Mouse (Mus musculus) limb, embryonic 14.5 days (tissue): Measurements from ENCODE around the gene Prr5. TPM values are rescaled to one million over a fixed set of nuclear protein-coding genes. Genes with fewer than 3 reads are reported as not detected.

Experiments used
- ATAC-seq: fragments of 200-750 bp; cut with Nextera tagmentation; 2 replicates; pipeline ENCODE4 v1.8.0; 2017; ENCODE audit warnings: low read depth, moderate number of reproducible peaks, moderate TSS enrichment; ENCODE audit not compliant: low FRiP score
- DNase-seq: peaks from one replicate; pipeline ENCODE4 v3.0.0-alpha.2; 2015; ENCODE audit warnings: low spot score
- H3K27ac ChIP-seq: fragments of 300-500 bp; sonication (generic); replicated peaks from 2 replicates; pipeline ENCODE4 v1.5.1; 2014; ENCODE audit warnings: low read depth, mild to moderate bottlenecking, low read length, moderate library complexity, mixed read lengths
- H3K27me3 ChIP-seq: fragments of 300-500 bp; sonication (generic); 2 replicates; pipeline ENCODE4 v1.6.1; 2014; ENCODE audit warnings: low read length, mixed read lengths; ENCODE audit not compliant: control insufficient read depth, insufficient read depth
- H3K36me3 ChIP-seq: fragments of 300-500 bp; sonication (generic); 2 replicates; pipeline ENCODE4 v1.6.1; 2014; ENCODE audit warnings: mild to moderate bottlenecking, low read length, moderate library complexity, mixed read lengths; ENCODE audit not compliant: control insufficient read depth, insufficient read depth
- H3K4me1 ChIP-seq: fragments of 300-500 bp; sonication (generic); 2 replicates; pipeline ENCODE4 v1.6.1; 2014; ENCODE audit warnings: antibody characterized with exemption, low read length, mixed read lengths; ENCODE audit not compliant: control insufficient read depth, insufficient read depth
- H3K4me2 ChIP-seq: fragments of 300-500 bp; sonication (generic); replicated peaks from 2 replicates; pipeline ENCODE4 v1.6.1; 2014; ENCODE audit warnings: low read depth, mild to moderate bottlenecking, low read length, moderate library complexity; ENCODE audit not compliant: severe bottlenecking
- H3K4me3 ChIP-seq: fragments of 300-500 bp; sonication (generic); replicated peaks from 2 replicates; pipeline ENCODE4 v1.5.1; 2014; ENCODE audit warnings: low read length
- H3K9ac ChIP-seq: fragments of 300-500 bp; sonication (generic); 2 replicates; pipeline ENCODE4 v1.6.1; 2014; ENCODE audit warnings: mild to moderate bottlenecking, low read depth, low read length, moderate library complexity; ENCODE audit not compliant: severe bottlenecking
- H3K9me3 ChIP-seq: fragments of 300-500 bp; sonication (generic); 2 replicates; pipeline ENCODE4 v1.6.1; 2016; ENCODE audit warnings: low read length; ENCODE audit not compliant: control insufficient read depth
- POLR2A ChIP-seq: fragments of 200-500 bp; IDR thresholded peaks from 2 replicates; pipeline ENCODE4 v1.8.0; 2012; ENCODE audit warnings: inconsistent platforms, mild to moderate bottlenecking, moderate library complexity, borderline replicate concordance; ENCODE audit not compliant: insufficient read depth, insufficient read length; ENCODE audit errors: extremely low read depth
- WGBS: fragments of 180-500 bp; shearing (Covaris S2); extraction: QIAGEN DNeasy Blood & Tissue Kit; methylation state at CpG from one replicate; pipeline ENCODE4 v1.1.7; 2014; 5-methylcytosine and 5-hydroxymethylcytosine counted together
- polyA plus RNA-seq, 2 experiments: library from polyadenylated mRNA; depleted of rRNA in 1 of 2; stranded (reverse) in 1 of 2; unstranded in 1 of 2; fragments of >200 nt; fragmentation: Nextera tagmentation in 1 of 2; extraction: Ambion mirVana in 1 of 2; gene quantifications; 2 replicates each; pipeline versions ENCODE4 v1.2.1 to v1.2.3; 2012 to 2014

Prr5 gene
- polyA plus RNA-seq, 2 experiments: 29.7 to 41.4 TPM

DNA sequence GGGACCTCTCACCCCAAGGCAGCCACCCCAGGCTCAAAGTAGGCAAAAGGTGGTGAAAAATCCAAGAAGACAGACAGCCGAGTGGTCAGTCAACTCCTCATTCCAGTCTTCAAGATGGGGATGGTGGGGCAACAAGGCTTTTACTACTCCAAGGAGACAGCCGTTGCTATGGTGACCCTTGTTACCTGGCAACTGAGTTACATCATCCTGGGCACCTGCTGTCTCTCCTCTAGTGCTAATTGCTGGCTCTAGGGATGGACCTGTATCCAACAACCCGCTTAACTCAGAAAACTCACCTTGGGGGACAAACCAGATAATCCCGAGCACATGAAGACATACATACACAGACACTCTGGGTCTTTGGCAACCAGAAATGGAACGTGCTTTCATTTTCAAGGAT is 42.1 kb upstream of the Prr5 start:
- no peak for TF ChIP-seq POLR2A
- H3K4me3 ChIP-seq: no peak overlapping the region
- no peaks in the 10 kb centered on the region for H3K36me3 ChIP-seq
- DNase-seq: no peak
- 68% methylated on average over 5 of the region's 5 CpGs for WGBS
- no peak overlapping the region for H3K9ac ChIP-seq
- no peak overlapping the region for H3K4me2 ChIP-seq
- no peak overlapping the region for H3K27ac ChIP-seq
- no peaks in the 10 kb centered on the region for H3K27me3 ChIP-seq
- 0 out of 2 replicates have a peak, but pooled peaks cover 8% of the 10 kb centered on the region for H3K4me1 ChIP-seq
- H3K9me3 ChIP-seq: no peaks in the 10 kb centered on the region
- ATAC-seq: no peak

DNA sequence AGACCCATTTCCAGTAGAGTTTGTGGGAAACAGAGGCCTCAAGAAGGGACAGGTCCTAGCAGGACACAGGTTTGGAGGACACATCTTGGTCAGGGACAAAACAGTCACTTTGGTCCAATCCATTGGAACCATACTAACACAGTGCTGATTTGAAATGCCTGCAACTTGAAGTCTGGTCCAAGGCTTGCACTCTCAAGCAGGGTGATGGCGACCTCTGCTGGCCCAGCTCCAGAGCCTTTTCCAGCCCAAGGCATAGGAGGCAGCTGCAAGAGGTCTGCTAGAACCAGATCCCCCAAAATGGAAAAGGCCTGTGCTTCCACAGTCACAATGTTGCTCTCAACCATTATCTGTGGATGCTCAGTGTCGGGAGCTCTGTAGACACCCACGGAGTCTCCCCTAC is 39.7 kb upstream of the Prr5 start:
- TF ChIP-seq POLR2A: no peak
- Histone ChIP-seq H3K9ac (no peak overlapping the region), H3K9me3 (no peaks in the 10 kb centered on the region), H3K36me3 (no peaks in the 10 kb centered on the region), H3K27ac (no peak overlapping the region), H3K4me3 (no peak overlapping the region), H3K27me3 (no peaks in the 10 kb centered on the region), H3K4me2 (no peak overlapping the region), H3K4me1 (0 out of 2 replicates have a peak, but pooled peaks cover 8% of the 10 kb centered on the region)
- 25% methylated on average over 3 of the region's 3 CpGs for WGBS
- DNase-seq: peak; percentile 77
- peak; percentile 70 for ATAC-seq

DNA sequence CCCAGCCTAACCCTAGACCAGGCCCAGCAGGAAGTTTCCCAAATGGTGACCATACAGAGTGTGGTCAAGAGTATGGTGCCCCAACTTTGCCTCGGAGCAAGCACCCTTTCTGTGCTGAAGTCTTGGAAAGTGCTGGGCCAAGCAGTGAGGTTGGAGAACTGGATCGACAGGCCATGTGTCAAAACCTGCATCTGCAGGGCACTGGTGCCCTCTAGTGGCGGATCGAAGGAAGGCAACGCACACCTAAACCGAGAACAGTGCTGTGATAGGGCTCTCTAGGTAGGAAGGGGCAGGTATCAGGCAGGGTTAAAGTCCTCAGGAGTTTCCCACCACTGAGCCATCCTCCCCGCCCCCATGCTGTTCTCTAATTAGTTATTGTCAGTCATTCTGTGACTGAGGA is 37.9 kb upstream of the Prr5 start:
- TF ChIP-seq POLR2A: no peak; the same call in 1 of the 2 replicates
- Histone ChIP-seq H3K4me1 (no peaks in the 10 kb centered on the region), H3K27me3 (no peaks in the 10 kb centered on the region), H3K4me3 (no peak overlapping the region), H3K9ac (no peak overlapping the region), H3K36me3 (no peaks in the 10 kb centered on the region), H3K9me3 (no peaks in the 10 kb centered on the region), H3K27ac (no peak overlapping the region), H3K4me2 (no peak overlapping the region)
- WGBS: under 1% methylated on average over 7 of the region's 7 CpGs
- ATAC-seq (peak; percentile 62), DNase-seq (peak; percentile 74)

DNA sequence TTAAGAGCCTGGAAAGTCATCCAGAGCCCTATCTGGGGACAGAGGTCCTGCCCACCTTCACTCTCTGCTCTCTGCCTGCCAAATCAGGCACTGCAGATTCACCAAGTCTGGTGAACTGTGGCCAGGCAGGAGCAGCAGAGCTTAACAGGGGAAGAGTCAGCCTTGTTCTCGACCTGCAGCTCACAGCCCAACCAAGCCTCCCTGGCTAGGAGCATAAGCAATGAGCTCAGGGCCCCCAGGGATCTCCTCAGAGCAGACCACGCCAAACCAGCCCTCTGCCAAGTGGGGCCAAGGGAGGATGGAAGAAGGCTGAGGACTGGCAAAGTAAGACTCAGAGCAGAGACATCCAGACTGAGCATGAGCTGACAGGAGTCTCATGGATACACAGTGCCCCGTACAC is 35.1 kb upstream of the Prr5 start:
- H3K27me3 ChIP-seq: no peaks in the 10 kb centered on the region
- no peaks in the 10 kb centered on the region for H3K9me3 ChIP-seq
- peak overlapping the region; percentile 36; the same call in 1 of the 2 replicates for H3K9ac ChIP-seq
- 43% methylated on average over 3 of the region's 3 CpGs for WGBS
- H3K27ac ChIP-seq: no peak overlapping the region
- no peaks in the 10 kb centered on the region for H3K36me3 ChIP-seq
- no peak overlapping the region for H3K4me2 ChIP-seq
- H3K4me3 ChIP-seq: no peak overlapping the region
- ATAC-seq (no peak), DNase-seq (no peak)
- TF ChIP-seq POLR2A: no peak
- 0 out of 2 replicates have a peak, but pooled peaks cover 4% of the 10 kb centered on the region for H3K4me1 ChIP-seq

DNA sequence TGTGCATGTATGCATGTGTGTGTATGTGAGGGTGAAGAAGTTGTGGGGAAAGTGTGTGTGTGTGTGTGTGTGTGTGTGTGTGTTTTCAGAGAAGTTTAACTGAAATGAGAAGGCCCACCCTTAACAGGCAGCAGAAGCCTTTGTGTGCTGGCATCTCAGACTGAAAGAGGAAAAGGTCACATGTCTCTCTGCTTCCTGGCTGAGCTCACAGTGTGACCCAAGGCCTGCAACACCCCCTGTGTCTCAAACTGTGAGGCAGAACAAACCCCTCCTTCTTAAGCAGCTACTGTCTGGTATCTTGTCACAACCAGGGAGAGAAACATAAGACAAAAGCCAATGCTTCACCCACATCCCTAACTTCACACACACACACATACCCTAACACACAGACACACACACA is 31.0 kb upstream of the Prr5 start:
- Histone ChIP-seq H3K36me3 (no peaks in the 10 kb centered on the region), H3K9ac (no peak overlapping the region), H3K4me3 (no peak overlapping the region), H3K4me1 (peaks cover 14% of the 10 kb centered on the region), H3K27ac (peak overlapping the region; percentile 69), H3K9me3 (no peaks in the 10 kb centered on the region), H3K27me3 (no peaks in the 10 kb centered on the region), H3K4me2 (no peak overlapping the region)
- DNase-seq (no peak), ATAC-seq (no peak)
- TF ChIP-seq POLR2A: no peak

DNA sequence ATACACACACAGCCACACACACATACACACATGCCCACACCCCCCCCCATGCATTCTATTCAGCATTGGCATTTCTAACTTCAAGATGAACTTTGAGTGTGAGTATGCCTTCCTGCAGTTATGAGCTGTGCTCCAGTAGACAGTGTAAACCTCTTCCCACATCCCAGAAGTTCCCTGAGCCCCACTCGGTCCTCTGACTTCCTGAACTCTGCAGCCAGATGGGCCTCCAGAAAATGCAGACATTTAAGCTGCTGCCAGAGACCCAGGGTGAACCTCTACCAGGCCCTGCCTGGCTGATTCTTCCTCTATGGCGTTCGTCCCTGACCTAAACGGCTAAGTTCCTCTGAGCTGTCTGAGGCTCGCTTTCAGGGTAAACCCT is 30.4 kb upstream of the Prr5 start:
- no peaks in the 10 kb centered on the region for H3K27me3 ChIP-seq
- no peak for TF ChIP-seq POLR2A
- DNase-seq (no peak), ATAC-seq (no peak)
- no peak overlapping the region for H3K4me2 ChIP-seq
- no peaks in the 10 kb centered on the region for H3K9me3 ChIP-seq
- 25% methylated on average over 5 of the region's 5 CpGs for WGBS
- peaks cover 14% of the 10 kb centered on the region for H3K4me1 ChIP-seq
- peak overlapping the region; percentile 69 for H3K27ac ChIP-seq
- H3K9ac ChIP-seq: peak overlapping the region; percentile 34; the same call in 1 of the 2 replicates
- no peaks in the 10 kb centered on the region for H3K36me3 ChIP-seq
- no peak overlapping the region for H3K4me3 ChIP-seq
